In genomic region chr19:24961172-24961962, GRCm38 (mm10) we compare ENCODE assay signal across 1 mouse cellular context.
A peak's percentile ranks its signal among the peaks of the same experiment; 100 is the strongest.
TF ChIP-seq lines count a peak whose summit lies in the region.

Cbwd1 (minus strand) TSS chr19:24961610.

TF ChIP-seq in MEL, 35 proteins besides CTCF, POLR2A, EP300 and RAD21 (continued from another document):
- no peak for TF ChIP-seq UBTF (IDR thresholded peaks at IDR 0.05; ENCODE audit: borderline replicate concordance, insufficient read depth, low read depth, low read length)
- TF ChIP-seq GABPA (IDR thresholded peaks at IDR 0.05; ENCODE audit: low read depth, low read length) = peak; percentile 39; the same call in 1 of the 2 replicates
- peak; percentile 91 for TF ChIP-seq NELFE (IDR thresholded peaks at IDR 0.05; ENCODE audit: low read depth, low read length)
- TF ChIP-seq BHLHE40 (IDR thresholded peaks at IDR 0.05; ENCODE audit: borderline replicate concordance, low read depth, low read length) = no peak
- no peak for TF ChIP-seq CHD2 (IDR thresholded peaks at IDR 0.05; ENCODE audit: low read length)
- peak; percentile 71 for TF ChIP-seq ZMIZ1 (IDR thresholded peaks at IDR 0.05; ENCODE audit: low read depth, low read length)
- TF ChIP-seq TAL1 (IDR thresholded peaks at IDR 0.05; ENCODE audit: low read length) = no peak
